Mouse (Mus musculus): Measurements from ENCODE around the gene Rhbdl3.

Rhbdl3 gene

GRCm38 (mm10) chr11:80300551-80301315 is at the start of gene Rhbdl3:
TSS of gene Rhbdl3 (plus strand) at chr11:80300912.
- DNase-seq, result peak; percentile 66

GRCm38 (mm10) chr11:80264137-80264536 is 36.6 kb upstream of the Rhbdl3 start:
- no peak for DNase-seq

- no peak for DNase-seq
These were observed 29.6 kb upstream of the Rhbdl3 start for GRCm38 (mm10) chr11:80271096-80271495.

- no peak for DNase-seq
These were observed 25.7 kb upstream of the Rhbdl3 start for GRCm38 (mm10) chr11:80275011-80275410.

- no peak for DNase-seq
These were observed 22.7 kb upstream of the Rhbdl3 start for GRCm38 (mm10) chr11:80278054-80278453.

GRCm38 (mm10) chr11:80283786-80284185 is 16.9 kb upstream of the Rhbdl3 start:
- DNase-seq, result no peak

GRCm38 (mm10) chr11:80284641-80285040 is 16.1 kb upstream of the Rhbdl3 start:
- no peak for DNase-seq

- peak; percentile 63 for DNase-seq
These were observed 13.6 kb upstream of the Rhbdl3 start for GRCm38 (mm10) chr11:80287150-80287549.

- DNase-seq, result peak; percentile 65
These were observed 10.8 kb upstream of the Rhbdl3 start for GRCm38 (mm10) chr11:80289701-80290445.

GRCm38 (mm10) chr11:80291004-80291403 is 9.7 kb upstream of the Rhbdl3 start:
- DNase-seq, result no peak

GRCm38 (mm10) chr11:80292463-80292862 is 8.2 kb upstream of the Rhbdl3 start:
- no peak for DNase-seq

GRCm38 (mm10) chr11:80295066-80295465 is 5.6 kb upstream of the Rhbdl3 start:
- DNase-seq, result no peak

GRCm38 (mm10) chr11:80295785-80296184 is 4.9 kb upstream of the Rhbdl3 start:
- DNase-seq, result no peak

- DNase-seq, result no peak
These were observed 1.0 kb upstream of the Rhbdl3 start for GRCm38 (mm10) chr11:80299513-80300235.

GRCm38 (mm10) chr11:80301316-80302045 is 769 bp downstream of the Rhbdl3 start:
- peak; percentile 47 for DNase-seq

- no peak for DNase-seq
These were observed 1.3 kb downstream of the Rhbdl3 start for GRCm38 (mm10) chr11:80302046-80302390.

- DNase-seq, result peak; percentile 80
These were observed 1.8 kb downstream of the Rhbdl3 start for GRCm38 (mm10) chr11:80302536-80302935.

- no peak for DNase-seq
These were observed 3.0 kb downstream of the Rhbdl3 start for GRCm38 (mm10) chr11:80303746-80304145.

- DNase-seq, result peak; percentile 52
These were observed 4.1 kb downstream of the Rhbdl3 start for GRCm38 (mm10) chr11:80304846-80305245.

- no peak for DNase-seq
These were observed 7.8 kb downstream of the Rhbdl3 start for GRCm38 (mm10) chr11:80308537-80308936.

- DNase-seq, result no peak
These were observed 10.6 kb downstream of the Rhbdl3 start for GRCm38 (mm10) chr11:80311271-80311670.

GRCm38 (mm10) chr11:80312049-80312448 is 11.3 kb downstream of the Rhbdl3 start:
- DNase-seq, result no peak

- no peak for DNase-seq
These were observed 11.9 kb downstream of the Rhbdl3 start for GRCm38 (mm10) chr11:80312565-80312964.
